Mouse (Mus musculus): Measurements from ENCODE around the gene Snn. TPM values are rescaled to one million over a fixed set of nuclear protein-coding genes. Genes with fewer than 3 reads are reported as not detected.

Snn gene
- polyA plus RNA-seq, 1 experiment = 71.2 TPM

DNA sequence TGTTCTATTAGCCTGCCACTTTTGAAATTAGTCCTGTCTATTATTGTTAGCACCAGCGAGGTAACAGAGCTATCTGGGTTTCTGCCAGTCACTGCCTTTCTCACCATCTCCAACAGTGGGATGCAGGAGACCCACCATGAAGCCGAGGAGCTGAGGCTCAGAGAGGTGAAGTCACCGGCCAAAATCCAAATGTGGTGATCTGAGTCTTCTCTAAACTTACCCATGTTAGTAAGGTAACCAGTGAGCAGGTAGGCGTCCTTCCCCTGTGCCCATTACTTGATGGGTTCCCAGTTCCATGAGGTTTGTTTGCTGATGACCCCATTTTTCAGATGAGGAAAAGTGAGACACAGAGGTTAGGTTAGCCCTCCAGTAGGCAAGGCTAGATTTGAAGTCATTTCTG, 3.6 kb downstream of the Snn start:
- Histone ChIP-seq H3K4me1 (ENCODE audit: control insufficient read depth, insufficient read depth, low read length) (peaks cover 35% of the 10 kb centered on the region), H3K27me3 (replicated peaks; ENCODE audit: control insufficient read depth, insufficient read depth, low read length) (no peaks in the 10 kb centered on the region), H3K27ac (ENCODE audit: insufficient read depth, low read depth, low read length) (no peak overlapping the region), H3K4me3 (ENCODE audit: insufficient read depth, low read depth, low read length) (no peak overlapping the region), H3K36me3 (ENCODE audit: control insufficient read depth, insufficient read depth, low read length) (no peaks in the 10 kb centered on the region)
- DNase-seq = no peak
- TF ChIP-seq CTCF (conservative IDR thresholded peaks at IDR 0.05; ENCODE audit: insufficient read depth, insufficient read length, low read depth, low read length) = no peak
- no peak for TF ChIP-seq POLR2A (IDR thresholded peaks at IDR 0.05; ENCODE audit: low read depth, low read length)
- WGBS = 95% methylated on average over 4 of the region's 4 CpGs

- Histone ChIP-seq H3K36me3 (ENCODE audit: control insufficient read depth, insufficient read depth, low read length) (no peaks in the 10 kb centered on the region), H3K4me3 (ENCODE audit: insufficient read depth, low read depth, low read length) (no peak overlapping the region), H3K4me1 (ENCODE audit: control insufficient read depth, insufficient read depth, low read length) (peaks cover 39% of the 10 kb centered on the region), H3K27ac (ENCODE audit: insufficient read depth, low read depth, low read length) (no peak overlapping the region), H3K27me3 (replicated peaks; ENCODE audit: control insufficient read depth, insufficient read depth, low read length) (no peaks in the 10 kb centered on the region)
- no peak for DNase-seq
- 90% methylated on average over 6 of the region's 6 CpGs for WGBS
- TF ChIP-seq POLR2A (IDR thresholded peaks at IDR 0.05; ENCODE audit: low read depth, low read length) (no peak), CTCF (conservative IDR thresholded peaks at IDR 0.05; ENCODE audit: insufficient read depth, insufficient read length, low read depth, low read length) (no peak)
Observed at GRCm38 (mm10) chr16:11064742-11065141, 4.0 kb downstream of the Snn start.

- Histone ChIP-seq H3K4me3 (ENCODE audit: insufficient read depth, low read depth, low read length) (peak overlapping the region; percentile 23; the same call in 1 of the 2 replicates), H3K27ac (ENCODE audit: insufficient read depth, low read depth, low read length) (peak overlapping the region; percentile 40), H3K4me1 (ENCODE audit: control insufficient read depth, insufficient read depth, low read length) (peaks cover 46% of the 10 kb centered on the region), H3K27me3 (replicated peaks; ENCODE audit: control insufficient read depth, insufficient read depth, low read length) (no peaks in the 10 kb centered on the region), H3K36me3 (ENCODE audit: control insufficient read depth, insufficient read depth, low read length) (no peaks in the 10 kb centered on the region)
- WGBS = 60% methylated on average over 5 of the region's 5 CpGs
- TF ChIP-seq POLR2A (IDR thresholded peaks at IDR 0.05; ENCODE audit: low read depth, low read length) (no peak), CTCF (conservative IDR thresholded peaks at IDR 0.05; ENCODE audit: insufficient read depth, insufficient read length, low read depth, low read length) (no peak)
- no peak for DNase-seq
Observed at GRCm38 (mm10) chr16:11065431-11065830, 4.7 kb downstream of the Snn start.

DNA sequence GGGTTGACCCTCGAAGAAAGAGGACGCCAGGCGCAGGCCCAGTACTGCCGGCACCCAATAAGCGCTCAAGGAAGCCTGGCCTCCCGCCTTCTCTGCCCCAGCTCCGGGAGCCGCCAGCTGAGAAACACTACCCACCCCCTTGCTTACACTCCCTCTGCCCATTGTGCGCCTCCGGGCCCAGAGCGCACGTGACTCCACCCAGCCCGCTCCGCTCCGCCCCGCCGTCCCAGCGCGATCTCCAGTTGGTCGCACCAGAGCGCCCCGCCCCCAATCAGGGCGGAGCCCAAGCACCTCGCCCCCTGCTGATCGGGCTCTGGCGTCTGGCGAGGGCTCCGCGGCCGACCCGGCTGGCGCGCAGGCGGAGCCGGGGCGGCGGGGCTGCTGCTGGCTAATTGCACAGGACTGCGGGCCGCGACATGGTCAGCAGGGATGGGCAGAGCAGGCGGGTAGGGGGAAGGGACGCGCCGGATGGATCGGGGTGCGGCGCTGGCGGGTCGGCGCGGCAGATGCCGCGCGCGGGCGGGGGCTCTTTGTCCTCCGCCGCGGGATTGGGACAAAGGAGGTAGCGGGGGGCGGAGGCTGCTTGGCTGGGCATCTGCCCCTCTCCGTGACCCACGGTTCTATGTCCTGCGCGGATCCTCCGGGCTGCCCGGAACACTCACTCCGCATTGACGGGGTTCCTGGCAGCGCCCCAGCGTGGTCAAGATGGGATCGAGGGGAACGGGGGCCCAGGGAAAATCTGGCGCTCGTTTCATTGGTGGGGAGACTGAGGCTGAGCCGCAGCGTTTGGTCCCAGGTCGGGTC, 5.5 kb downstream of the Snn start, which contains the start of gene Litaf:
Gene Litaf, minus strand, starts transcription at position 129 of the 804 bp plus-strand sequence.
- Histone ChIP-seq H3K4me1 (ENCODE audit: control insufficient read depth, insufficient read depth, low read length) (peaks cover 51% of the 10 kb centered on the region), H3K27me3 (replicated peaks; ENCODE audit: control insufficient read depth, insufficient read depth, low read length) (no peaks in the 10 kb centered on the region), H3K4me3 (ENCODE audit: insufficient read depth, low read depth, low read length) (peak within 1 kb of the TSS; percentile 73), H3K27ac (ENCODE audit: insufficient read depth, low read depth, low read length) (peak within 1 kb of the TSS; percentile 40), H3K36me3 (ENCODE audit: control insufficient read depth, insufficient read depth, low read length) (no peaks in the 10 kb centered on the region)
- DNase-seq = peak; percentile 99
- TF ChIP-seq CTCF (conservative IDR thresholded peaks at IDR 0.05; ENCODE audit: insufficient read depth, insufficient read length, low read depth, low read length) = 0 out of 2 replicates have a peak, but pooled peaks have one; percentile 15
- TF ChIP-seq POLR2A (IDR thresholded peaks at IDR 0.05; ENCODE audit: low read depth, low read length) = peak; percentile 4
- WGBS = under 1% methylated on average over 77 of the region's 78 CpGs

- peaks cover 56% of the 10 kb centered on the region for H3K4me1 ChIP-seq (ENCODE audit: control insufficient read depth, insufficient read depth, low read length)
- peak overlapping the region; percentile 33 for H3K27ac ChIP-seq (ENCODE audit: insufficient read depth, low read depth, low read length)
- no peaks in the 10 kb centered on the region for H3K27me3 ChIP-seq (replicated peaks; ENCODE audit: control insufficient read depth, insufficient read depth, low read length)
- DNase-seq = peak; percentile 60
- H3K4me3 ChIP-seq (ENCODE audit: insufficient read depth, low read depth, low read length) = peak overlapping the region; percentile 73
- no peaks in the 10 kb centered on the region for H3K36me3 ChIP-seq (ENCODE audit: control insufficient read depth, insufficient read depth, low read length)
- WGBS = 3% methylated on average over 22 of the region's 22 CpGs
- TF ChIP-seq POLR2A (IDR thresholded peaks at IDR 0.05; ENCODE audit: low read depth, low read length) = no peak
- TF ChIP-seq CTCF (conservative IDR thresholded peaks at IDR 0.05; ENCODE audit: insufficient read depth, insufficient read length, low read depth, low read length) = no peak
Observed at GRCm38 (mm10) chr16:11066833-11067191, 6.1 kb downstream of the Snn start.

DNA sequence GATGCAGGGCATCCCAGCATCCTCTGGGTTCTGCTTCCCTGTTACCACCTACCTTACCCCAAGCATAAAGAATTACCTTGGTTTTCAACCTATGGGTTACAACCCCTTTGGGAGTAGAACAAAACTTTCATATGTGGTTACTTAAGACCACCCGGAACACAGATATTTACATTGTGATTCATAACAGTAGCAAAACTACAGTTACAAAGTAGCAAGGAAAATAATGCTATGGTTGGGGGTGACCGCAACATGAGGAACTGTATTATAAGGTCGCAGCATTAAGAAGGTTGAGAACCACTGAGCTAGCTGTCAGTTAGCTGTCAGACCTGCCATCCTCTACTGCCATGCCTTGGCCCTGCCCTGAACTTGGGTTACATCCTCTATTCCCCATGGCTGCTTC, 7.9 kb downstream of the Snn start:
- no peak overlapping the region for H3K4me3 ChIP-seq (ENCODE audit: insufficient read depth, low read depth, low read length)
- TF ChIP-seq POLR2A (IDR thresholded peaks at IDR 0.05; ENCODE audit: low read depth, low read length) (no peak), CTCF (conservative IDR thresholded peaks at IDR 0.05; ENCODE audit: insufficient read depth, insufficient read length, low read depth, low read length) (no peak)
- H3K27ac ChIP-seq (ENCODE audit: insufficient read depth, low read depth, low read length) = 0 out of 2 replicates have a peak overlapping the region, but pooled peaks have one; percentile 90
- H3K36me3 ChIP-seq (ENCODE audit: control insufficient read depth, insufficient read depth, low read length) = no peaks in the 10 kb centered on the region
- no peaks in the 10 kb centered on the region for H3K27me3 ChIP-seq (replicated peaks; ENCODE audit: control insufficient read depth, insufficient read depth, low read length)
- no peak for DNase-seq
- H3K4me1 ChIP-seq (ENCODE audit: control insufficient read depth, insufficient read depth, low read length) = peaks cover 47% of the 10 kb centered on the region
- 92% methylated on average over 3 of the region's 3 CpGs for WGBS

DNA sequence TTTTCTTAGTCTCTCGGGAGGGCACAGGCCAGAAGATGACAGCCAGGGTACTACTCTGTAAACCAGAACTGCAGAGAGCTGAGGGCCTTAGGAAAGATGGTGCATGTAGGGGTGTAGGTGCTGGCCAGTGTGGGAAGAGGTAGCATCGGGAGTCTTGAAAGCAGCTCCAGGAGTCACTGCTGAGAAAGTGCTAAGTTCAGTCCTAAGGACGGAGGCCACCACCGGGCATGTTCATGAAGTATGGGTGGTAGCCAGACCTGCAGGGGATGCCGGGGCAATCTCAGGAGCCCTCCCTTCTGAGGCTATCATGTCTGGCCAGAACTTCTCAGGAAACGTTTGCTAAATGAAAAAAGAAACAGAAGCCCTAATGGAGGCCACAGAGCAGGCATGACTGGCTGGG, 8.5 kb downstream of the Snn start:
- Histone ChIP-seq H3K27me3 (replicated peaks; ENCODE audit: control insufficient read depth, insufficient read depth, low read length) (no peaks in the 10 kb centered on the region), H3K27ac (ENCODE audit: insufficient read depth, low read depth, low read length) (peak overlapping the region; percentile 90), H3K4me1 (ENCODE audit: control insufficient read depth, insufficient read depth, low read length) (peaks cover 46% of the 10 kb centered on the region), H3K4me3 (ENCODE audit: insufficient read depth, low read depth, low read length) (no peak overlapping the region), H3K36me3 (ENCODE audit: control insufficient read depth, insufficient read depth, low read length) (no peaks in the 10 kb centered on the region)
- WGBS = 36% methylated on average over 6 of the region's 6 CpGs
- peak; percentile 60 for DNase-seq
- TF ChIP-seq CTCF (conservative IDR thresholded peaks at IDR 0.05; ENCODE audit: insufficient read depth, insufficient read length, low read depth, low read length) = no peak
- TF ChIP-seq POLR2A (IDR thresholded peaks at IDR 0.05; ENCODE audit: low read depth, low read length) = no peak

Data from kidney, adult 2 months (tissue).